Mouse (Mus musculus) left cerebral cortex, adult 18-20 months (tissue): ENCODE results near the gene Pagr1a. TPM values are rescaled to one million over a fixed set of nuclear protein-coding genes. Genes with fewer than 3 reads are reported as not detected.

Experiments
- DNase-seq, 2 experiments: peaks; one replicate each; pipeline ENCODE4 v3.0.0; 2021 to 2022; ENCODE audit warnings: low spot score in 2 of 2, mixed read lengths in 1 of 2
- total RNA-seq, 2 experiments: library from RNA; stranded (reverse); gene quantifications; 2 replicates each; pipeline ENCODE4 v1.2.3; 2021

Pagr1a gene
- total RNA-seq, 2 experiments from 2014 or later, result 18.7 to 35.6 TPM

GRCm38 (mm10) chr7:127021563-127022527 lies 4.7 kb upstream of the Pagr1a start:
- DNase-seq, result no peak

GRCm38 (mm10) chr7:127020901-127021562 lies 3.9 kb upstream of the Pagr1a start, which contains the start of the genes Gm42742 and Prrt2:
TSS of gene Gm42742 (minus strand) at chr7:127021097.
TSS of gene Prrt2 (minus strand) at chr7:127021211.
- DNase-seq, result peak; percentile 63 to 72

GRCm38 (mm10) chr7:127020491-127020890 lies 3.3 kb upstream of the Pagr1a start:
- no peak for DNase-seq

GRCm38 (mm10) chr7:127020031-127020430 lies 2.9 kb upstream of the Pagr1a start:
- peak in 1 of 2 experiments; percentile 27 for DNase-seq

- no peak for DNase-seq
These were observed 2.3 kb upstream of the Pagr1a start for GRCm38 (mm10) chr7:127019306-127019960.

GRCm38 (mm10) chr7:127018416-127019305 lies 1.5 kb upstream of the Pagr1a start:
- DNase-seq, result no peak

- DNase-seq, result no peak
These were observed 796 bp upstream of the Pagr1a start for GRCm38 (mm10) chr7:127017950-127018345.

- peak; percentile 55 to 64 for DNase-seq
These were observed 640 bp downstream of the Pagr1a start for GRCm38 (mm10) chr7:127016486-127016938.

GRCm38 (mm10) chr7:127016481-127016485 lies 869 bp downstream of the Pagr1a start, which contains the start of gene Pagr1b:
TSS of gene Pagr1b (minus strand) at chr7:127016484.
- no peak for DNase-seq

- DNase-seq, result no peak
These were observed 1.1 kb downstream of the Pagr1a start for GRCm38 (mm10) chr7:127016081-127016480.

GRCm38 (mm10) chr7:127014993-127015392 lies 2.2 kb downstream of the Pagr1a start:
- DNase-seq, result no peak

- DNase-seq, result peak in 1 of 2 experiments; percentile 25
These were observed 2.8 kb downstream of the Pagr1a start, which contains the start of gene Mvp for GRCm38 (mm10) chr7:127014320-127014719. TSS of gene Mvp (minus strand) at chr7:127014621.

GRCm38 (mm10) chr7:127013385-127013784 lies 3.8 kb downstream of the Pagr1a start:
- no peak for DNase-seq

GRCm38 (mm10) chr7:127012845-127013244 lies 4.3 kb downstream of the Pagr1a start:
- DNase-seq, result no peak

GRCm38 (mm10) chr7:127012374-127012773 lies 4.8 kb downstream of the Pagr1a start:
- no peak for DNase-seq

- DNase-seq, result no peak
These were observed 5.4 kb downstream of the Pagr1a start for GRCm38 (mm10) chr7:127011717-127012116.

- DNase-seq, result no peak
These were observed 6.1 kb downstream of the Pagr1a start for GRCm38 (mm10) chr7:127011051-127011450.

- DNase-seq, result no peak
These were observed 7.7 kb downstream of the Pagr1a start for GRCm38 (mm10) chr7:127009307-127010085.

GRCm38 (mm10) chr7:127008239-127009019 lies 8.7 kb downstream of the Pagr1a start:
- peak; percentile 83 to 84 for DNase-seq
